In genomic region chr10:22819871-22820590, GRCm38 (mm10) we compare ENCODE assay signal across 8 mouse cellular contexts. TPM values are rescaled to one million over a fixed set of nuclear protein-coding genes. Genes with fewer than 3 reads are reported as not detected.
A peak's percentile ranks its signal among the peaks of the same experiment; 100 is the strongest.
DNase-seq lines count a peak whose midpoint lies in the region; ATAC-seq and TF ChIP-seq lines count a peak whose summit lies in the region.

Gene Tcf21 (minus strand): TSS chr10:22820174.

- no peak within 1 kb of the TSS for H3K27ac ChIP-seq in midbrain, embryonic 10.5 days (replicated peaks)
- no peak within 1 kb of the TSS for H3K27ac ChIP-seq in midbrain, postnatal 0 days (ENCODE audit: low read depth, low read length)
- peak within 1 kb of the TSS; percentile 88 for H3K27ac ChIP-seq in heart, embryonic 13.5 days (replicated peaks)
- no peak within 1 kb of the TSS for H3K27ac ChIP-seq in cerebellum, adult 2 months (ENCODE audit: insufficient read depth, low read length)

- H3K9ac ChIP-seq in midbrain, postnatal 0 days (replicated peaks; ENCODE audit: low read length, poor library complexity, severe bottlenecking): no peak within 1 kb of the TSS
- peak within 1 kb of the TSS; percentile 88 for H3K9ac ChIP-seq in heart, embryonic 13.5 days

- no peaks in the 10 kb centered on the region for H3K36me3 ChIP-seq in midbrain, embryonic 10.5 days
- no peaks in the 10 kb centered on the region for H3K36me3 ChIP-seq in midbrain, postnatal 0 days (ENCODE audit: insufficient read depth, low read length)
- no peaks in the 10 kb centered on the region for H3K36me3 ChIP-seq in heart, embryonic 13.5 days

- H3K4me2 ChIP-seq in midbrain, postnatal 0 days (ENCODE audit: low read depth, low read length, poor library complexity, severe bottlenecking): no peak within 1 kb of the TSS
- H3K4me2 ChIP-seq in heart, embryonic 13.5 days: peak within 1 kb of the TSS; percentile 66

- WGBS in midbrain, embryonic 10.5 days: under 1% methylated on average over 20 of the region's 20 CpGs
- 3% methylated on average over 20 of the region's 20 CpGs for WGBS in midbrain, postnatal 0 days
- WGBS in heart, embryonic 13.5 days: 11% methylated on average over 20 of the region's 20 CpGs
- WGBS in cerebellum, adult 2 months: 5% methylated on average over 20 of the region's 20 CpGs

- H3K4me1 ChIP-seq in midbrain, embryonic 10.5 days: peaks cover 21% of the 10 kb centered on the region
- H3K4me1 ChIP-seq in midbrain, postnatal 0 days (ENCODE audit: insufficient read depth, low read length): no peaks in the 10 kb centered on the region
- peaks cover 25% of the 10 kb centered on the region for H3K4me1 ChIP-seq in heart, embryonic 13.5 days
- H3K4me1 ChIP-seq in cerebellum, adult 2 months (ENCODE audit: control insufficient read depth, insufficient read depth, low read length): no peaks in the 10 kb centered on the region

- ATAC-seq in midbrain, postnatal 0 days (ENCODE audit: low FRiP score): no peak
- ATAC-seq in heart, embryonic 13.5 days (ENCODE audit: extremely low read depth, insufficient number of reproducible peaks, low FRiP score, low TSS enrichment): peak; percentile 51; the same call in 1 of the 2 replicates

- no peaks in the 10 kb centered on the region for H3K9me3 ChIP-seq in midbrain, embryonic 10.5 days (replicated peaks)
- H3K9me3 ChIP-seq in midbrain, postnatal 0 days (ENCODE audit: low read length): no peaks in the 10 kb centered on the region
- H3K9me3 ChIP-seq in heart, embryonic 13.5 days: no peaks in the 10 kb centered on the region

- peak within 1 kb of the TSS; percentile 36 for H3K4me3 ChIP-seq in midbrain, embryonic 10.5 days
- H3K4me3 ChIP-seq in midbrain, postnatal 0 days (ENCODE audit: low read depth, low read length): no peak within 1 kb of the TSS
- peak within 1 kb of the TSS; percentile 62 for H3K4me3 ChIP-seq in heart, embryonic 13.5 days
- no peak within 1 kb of the TSS for H3K4me3 ChIP-seq in cerebellum, adult 2 months (replicated peaks; ENCODE audit: insufficient read depth, low read depth, low read length)

- peak; percentile 65 for DNase-seq in midbrain, embryonic 10.5 days (ENCODE audit: low spot score)
- DNase-seq in midbrain, postnatal 0 days (ENCODE audit: low spot score): no peak
- DNase-seq in kidney, postnatal 25 days: peak; percentile 60 to 68
- peak; percentile 74 for DNase-seq in lung, postnatal 36 days
- DNase-seq in cerebellum, adult 2 months: no peak
- no peak for DNase-seq in thymus, postnatal 4 days
- no peak for DNase-seq in cerebellum, adult 9-11 months

- no peak for TF ChIP-seq CTCF in midbrain, postnatal 0 days (IDR thresholded peaks at IDR 0.05)
- no peak for TF ChIP-seq CTCF in cerebellum, adult 2 months (IDR thresholded peaks at IDR 0.05; ENCODE audit: borderline replicate concordance, insufficient read depth, low read depth, low read length)

- peaks cover 99% of the 10 kb centered on the region for H3K27me3 ChIP-seq in midbrain, embryonic 10.5 days (ENCODE audit: low read depth, poor library complexity, severe bottlenecking)
- H3K27me3 ChIP-seq in midbrain, postnatal 0 days (ENCODE audit: insufficient read depth, low read length): peaks cover 74% of the 10 kb centered on the region
- peaks cover 75% of the 10 kb centered on the region for H3K27me3 ChIP-seq in heart, embryonic 13.5 days (replicated peaks)
- peaks cover 12% of the 10 kb centered on the region; the same call in 1 of the 2 replicates for H3K27me3 ChIP-seq in cerebellum, adult 2 months (ENCODE audit: control insufficient read depth, insufficient read depth, low read length)

- TF ChIP-seq POLR2A in cerebellum, adult 2 months (IDR thresholded peaks at IDR 0.05; ENCODE audit: borderline replicate concordance, insufficient read depth, low read length): no peak

RNA-seq across cellular contexts. Expression of gene Tcf21, which starts in this region (rescaled TPM):
- not detected in 2 replicates for polyA plus RNA-seq in midbrain, embryonic 10.5 days (2016; fragmentation: Nextera tagmentation; extraction: Ambion mirVana)
- total RNA-seq in midbrain, postnatal 0 days (2014; rRNA removed): not detected in 2 replicates
- polyA plus RNA-seq in midbrain, postnatal 0 days (2015; fragmentation: Nextera tagmentation; extraction: Ambion mirVana): not detected in 2 replicates
- polyA plus RNA-seq in heart, embryonic 13.5 days (2015; fragmentation: Nextera tagmentation; extraction: Ambion mirVana): 61.7 and 63.3 TPM in 2 replicates
- polyA plus RNA-seq in cerebellum, adult 2 months (2012; rRNA removed): 0.29 and 0.62 TPM in 2 replicates

Comparison
In these comparisons a context has a peak if more than half of its experiments do, and no peak if none do; other contexts are left out.
1. RNA of gene Tcf21 (polyA plus RNA-seq): 61.7 to 63.3 TPM in heart, embryonic 13.5 days; 0.29 to 0.62 TPM in cerebellum, adult 2 months, not detected in midbrain, embryonic 10.5 days and not detected in midbrain, postnatal 0 days; every median in the first group is over 10 times any median in the second.
2. Peak in DNase-seq and H3K4me3 ChIP-seq in midbrain, embryonic 10.5 days; RNA of the gene not detected or under 1 TPM.
3. DNase-seq: peak in kidney, postnatal 25 days (2 of 2) and lung, postnatal 36 days (single experiment); none in midbrain, postnatal 0 days (single experiment), cerebellum, adult 2 months (0 of 2), thymus, postnatal 4 days (single experiment) and cerebellum, adult 9-11 months (single experiment).